Mouse (Mus musculus) embryonic fibroblast, embryonic 13.5 days (primary cell): ENCODE results near the gene Sptlc2.

Experiments used
- CTCF ChIP-seq: IDR thresholded peaks from 2 replicates; pipeline ENCODE4 v1.5.1; 2011; ENCODE audit warnings: mild to moderate bottlenecking, control low read depth, low read length, moderate library complexity, borderline replicate concordance; ENCODE audit not compliant: insufficient read depth
- POLR2A ChIP-seq: IDR thresholded peaks from 2 replicates; pipeline ENCODE4 v1.6.1; 2011; ENCODE audit warnings: low read depth, mild to moderate bottlenecking, control low read depth, low read length, moderate library complexity

GRCm38 (mm10) chr12:87405165-87405564, 17.0 kb upstream of the Sptlc2 start:
- TF ChIP-seq CTCF (no peak), POLR2A (no peak)
